Mouse (Mus musculus): ENCODE measurements around the gene A630010A05Rik. TPM values are rescaled to one million over a fixed set of nuclear protein-coding genes. Genes with fewer than 3 reads are reported as not detected.
"Not testable (repeated sequence)": the region's sequence is repeated elsewhere in the genome, so short reads cannot be mapped to it uniquely, and the experiment has no call there.

Gene A630010A05Rik
- not detected in 2 replicates for polyA plus RNA-seq (2015; fragmentation: Nextera tagmentation; extraction: Ambion mirVana)

GRCm38 (mm10) chr16:14562017-14562416 lies at the start of gene A630010A05Rik:
Gene A630010A05Rik (plus strand): TSS chr16:14562317.
- 83% methylated on average over 1 of the region's 1 CpGs for WGBS
- Histone ChIP-seq H3K4me2 (no peak within 1 kb of the TSS), H3K9me3 (no peaks in the 10 kb centered on the region), H3K27ac (no peak within 1 kb of the TSS), H3K27me3 (no peaks in the 10 kb centered on the region), H3K4me3 (no peak within 1 kb of the TSS), H3K4me1 (no peaks in the 10 kb centered on the region), H3K9ac (no peak within 1 kb of the TSS), H3K36me3 (no peaks in the 10 kb centered on the region)
- no peak for ATAC-seq (ENCODE audit: insufficient number of reproducible peaks, low FRiP score, low TSS enrichment, low read depth)

GRCm38 (mm10) chr16:14535766-14536165 lies 26.4 kb upstream of the A630010A05Rik start:
- Histone ChIP-seq H3K27ac (no peak overlapping the region), H3K9me3 (no peaks in the 10 kb centered on the region), H3K4me2 (no peak overlapping the region), H3K9ac (no peak overlapping the region), H3K4me1 (no peaks in the 10 kb centered on the region), H3K27me3 (no peaks in the 10 kb centered on the region), H3K36me3 (no peaks in the 10 kb centered on the region), H3K4me3 (no peak overlapping the region)
- ATAC-seq (ENCODE audit: insufficient number of reproducible peaks, low FRiP score, low TSS enrichment, low read depth) = no peak

GRCm38 (mm10) chr16:14557191-14557590 lies 4.9 kb upstream of the A630010A05Rik start:
- H3K36me3 ChIP-seq; H3K4me1 ChIP-seq; H3K27ac ChIP-seq; H3K9me3 ChIP-seq; H3K9ac ChIP-seq; ATAC-seq (ENCODE audit: insufficient number of reproducible peaks, low FRiP score, low TSS enrichment, low read depth); H3K4me3 ChIP-seq; H3K27me3 ChIP-seq; H3K4me2 ChIP-seq: not testable (repeated sequence)
- 52% methylated on average over 1 of the region's 1 CpGs for WGBS

Other genes with a start within 250 kb of the A630010A05Rik start
- gene Fopnl, start 244.9 kb upstream of the A630010A05Rik start, polyA plus RNA-seq (2015; fragmentation: Nextera tagmentation; extraction: Ambion mirVana) = 143 and 149 TPM in 2 replicates
- 14.8 and 15.6 TPM in 2 replicates for gene Abcc1, start 200.8 kb upstream of the A630010A05Rik start, polyA plus RNA-seq (2015; fragmentation: Nextera tagmentation; extraction: Ambion mirVana)

Measured in limb, embryonic 15.5 days (tissue).